ENCODE assay signal across 26 mouse cellular contexts in genomic region chr4:109262068-109262467, GRCm38 (mm10). TPM values are rescaled to one million over a fixed set of nuclear protein-coding genes. Genes with fewer than 3 reads are reported as not detected.
DNase-seq lines count a peak whose midpoint lies in the region; ATAC-seq lines count a peak whose summit lies in the region.
"Had no signal": no experiment of that assay in that cellular context is flagged by ENCODE, and none has a peak within 500 bp of the region (broad histone marks: within the 10 kb centered on the region; RNA-seq: fewer than 3 reads in every experiment).

No protein-coding gene starts in this region.

- DNase-seq in kidney, postnatal 10 days, result peak; percentile 27
- no peak for DNase-seq in kidney, adult 8-10 months
- DNase-seq in liver (no peak), MN1 (ENCODE audit: low spot score) (peak; percentile 68)
- peak; percentile 20 for DNase-seq in retina, embryonic 14.5 days (ENCODE audit: low spot score)
- DNase-seq in cerebellum, adult 11 months, result no peak
- DNase-seq: adrenal gland, adult 8-10 months; adrenal gland, postnatal 25 days; cerebellum, adult 18-20 months; cerebellum, adult 9-10 months; cerebellum, postnatal 14 days; forebrain, postnatal 0 days; gastrocnemius, adult 2 months; gastrocnemius, postnatal 14 days; heart, postnatal 14 days; heart, postnatal 4 days had no signal

- no peak overlapping the region for H3K4me2 ChIP-seq in liver, embryonic 16.5 days (ENCODE audit: low read depth, low read length)
- H3K4me2 ChIP-seq: embryonic facial prominence, embryonic 12.5 days; embryonic facial prominence, embryonic 15.5 days; heart, embryonic 13.5 days; hindbrain, embryonic 14.5 days had no signal

- no peaks in the 10 kb centered on the region for H3K9me3 ChIP-seq in liver, embryonic 16.5 days (replicated peaks; ENCODE audit: control insufficient read depth, low read length)
- H3K9me3 ChIP-seq: embryonic facial prominence, embryonic 12.5 days; embryonic facial prominence, embryonic 15.5 days; heart, embryonic 13.5 days had no signal

- no peak overlapping the region for H3K27ac ChIP-seq in liver, embryonic 16.5 days (ENCODE audit: low read length)
- H3K27ac ChIP-seq: embryonic facial prominence, embryonic 12.5 days; embryonic facial prominence, embryonic 15.5 days; gastrocnemius, adult 2 months; heart, embryonic 13.5 days; hindbrain, embryonic 14.5 days; hindbrain, postnatal 0 days had no signal

- no peaks in the 10 kb centered on the region for H3K36me3 ChIP-seq in liver, embryonic 16.5 days (ENCODE audit: control insufficient read depth, insufficient read depth)
- H3K36me3 ChIP-seq: embryonic facial prominence, embryonic 12.5 days; embryonic facial prominence, embryonic 15.5 days; heart, embryonic 13.5 days had no signal

- 58% methylated on average over 6 of the region's 6 CpGs for WGBS in liver, embryonic 16.5 days (ENCODE audit: insufficient replicate concordance)

- peak; percentile 24; the same call in 1 of the 2 replicates for ATAC-seq in liver, embryonic 16.5 days (ENCODE audit: low read depth)
- ATAC-seq: activated CD4-positive, CD25-positive, alpha-beta regulatory T cell, adult 4 months; CD4-positive, CD25-positive, alpha-beta regulatory T cell, adult 4 months; forebrain, embryonic 14.5 days; forebrain, postnatal 0 days; hindbrain, postnatal 0 days had no signal

- no peaks in the 10 kb centered on the region; the same call in 1 of the 2 replicates for H3K4me1 ChIP-seq in liver, embryonic 16.5 days (ENCODE audit: control insufficient read depth, low read depth, low read length)
- H3K4me1 ChIP-seq: embryonic facial prominence, embryonic 12.5 days; embryonic facial prominence, embryonic 15.5 days had no signal

- H3K4me3 ChIP-seq in liver, embryonic 16.5 days (ENCODE audit: low read depth, low read length), result no peak overlapping the region
- H3K4me3 ChIP-seq: embryonic facial prominence, embryonic 12.5 days; embryonic facial prominence, embryonic 15.5 days; gastrocnemius, adult 2 months; heart, embryonic 13.5 days had no signal

- no peak overlapping the region for H3K9ac ChIP-seq in liver, embryonic 16.5 days (ENCODE audit: low read depth, low read length)
- H3K9ac ChIP-seq: embryonic facial prominence, embryonic 12.5 days; embryonic facial prominence, embryonic 15.5 days; forebrain, postnatal 0 days; heart, embryonic 13.5 days; hindbrain, embryonic 14.5 days had no signal

- no peaks in the 10 kb centered on the region for H3K27me3 ChIP-seq in liver, embryonic 16.5 days (ENCODE audit: control insufficient read depth, insufficient read depth, low read depth, low read length)
- H3K27me3 ChIP-seq: embryonic facial prominence, embryonic 12.5 days; embryonic facial prominence, embryonic 15.5 days; heart, embryonic 13.5 days had no signal

RNA-seq across cellular contexts. Expression of gene Eps15, which starts 18.0 kb away (rescaled TPM):
- polyA plus RNA-seq in liver, embryonic 16.5 days (2015; fragmentation: Nextera tagmentation; extraction: Ambion mirVana), result 35.7 and 37.5 TPM in 2 replicates

RNA-seq across cellular contexts. Expression of gene Calr4, which starts 27.8 kb away (rescaled TPM):
- not detected in 2 replicates for polyA plus RNA-seq in liver, embryonic 16.5 days (2015; fragmentation: Nextera tagmentation; extraction: Ambion mirVana)
- polyA plus RNA-seq: activated CD4-positive, CD25-positive, alpha-beta regulatory T cell, adult 4 months; CD4-positive, CD25-positive, alpha-beta regulatory T cell, adult 4 months; heart, embryonic 16.5 days had no signal

RNA-seq across cellular contexts. Expression of gene Osbpl9, which starts 60.0 kb away (rescaled TPM):
- 27.2 and 28.6 TPM in 2 replicates for polyA plus RNA-seq in liver, embryonic 16.5 days (2015; fragmentation: Nextera tagmentation; extraction: Ambion mirVana)

Comparison
In these comparisons a context has a peak if more than half of its experiments do, and no peak if none do; other contexts are left out.
1. DNase-seq: peak in kidney, postnatal 10 days (single experiment), MN1 (single experiment) and retina, embryonic 14.5 days (single experiment); none in kidney, adult 8-10 months (0 of 2), liver (single experiment) and cerebellum, adult 11 months (single experiment).